Mouse (Mus musculus): ENCODE measurements around the gene Hspb1. TPM values are rescaled to one million over a fixed set of nuclear protein-coding genes. Genes with fewer than 3 reads are reported as not detected.

The Hspb1 gene
- polyA plus RNA-seq, 1 experiment, result 638 TPM

DNA sequence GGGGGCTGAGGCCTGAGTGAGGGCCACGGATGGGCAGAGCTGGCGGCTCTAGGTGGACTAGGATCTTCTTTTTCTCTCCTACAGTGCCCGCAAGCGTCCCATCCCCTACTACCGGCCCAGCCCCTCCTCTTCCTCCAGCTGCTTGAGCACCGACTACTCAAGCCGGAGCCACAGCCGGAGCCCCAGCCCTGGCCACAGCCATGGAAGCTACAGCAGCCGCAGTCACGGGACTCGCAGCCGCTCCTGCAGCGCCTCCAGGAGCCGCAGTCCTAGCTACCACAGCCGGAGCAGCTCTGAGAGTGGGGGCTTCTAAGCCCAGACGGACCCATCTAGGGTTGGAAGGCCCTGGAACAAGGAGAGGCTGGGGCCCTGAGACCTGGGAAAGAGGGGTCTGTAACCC, 14.7 kb upstream of the Hspb1 start:
- H3K36me3 ChIP-seq (ENCODE audit: control insufficient read depth, insufficient read depth), result no peaks in the 10 kb centered on the region
- H3K4me3 ChIP-seq (ENCODE audit: insufficient read depth, poor library complexity, severe bottlenecking), result no peak overlapping the region
- TF ChIP-seq FOSL1 (IDR thresholded peaks at IDR 0.05; ENCODE audit: insufficient read depth, low read length, poor library complexity, severe bottlenecking) (no peak), MAX (IDR thresholded peaks at IDR 0.05) (no peak), MYOD1 (IDR thresholded peaks at IDR 0.05; ENCODE audit: control insufficient read depth, insufficient read length, low read depth) (no peak), CTCF (IDR thresholded peaks at IDR 0.05; ENCODE audit: control insufficient read depth, insufficient read depth, insufficient read length) (no peak), CEBPB (IDR thresholded peaks at IDR 0.05; ENCODE audit: low read depth) (no peak), USF1 (IDR thresholded peaks at IDR 0.05; ENCODE audit: low read depth) (no peak), MYOG (IDR thresholded peaks at IDR 0.05; ENCODE audit: control insufficient read depth, extremely low read depth, insufficient read length) (no peak)
- H3ac ChIP-seq (ENCODE audit: control insufficient read depth, insufficient read length, low read depth), result no peak overlapping the region
- H3K79me2 ChIP-seq (ENCODE audit: control insufficient read depth, insufficient read depth), result no peaks in the 10 kb centered on the region
- H3K79me3 ChIP-seq (ENCODE audit: low read depth), result no peaks in the 10 kb centered on the region
- H3K27me3 ChIP-seq (ENCODE audit: control insufficient read depth, insufficient read depth, insufficient read length), result peaks cover 6% of the 10 kb centered on the region

DNA sequence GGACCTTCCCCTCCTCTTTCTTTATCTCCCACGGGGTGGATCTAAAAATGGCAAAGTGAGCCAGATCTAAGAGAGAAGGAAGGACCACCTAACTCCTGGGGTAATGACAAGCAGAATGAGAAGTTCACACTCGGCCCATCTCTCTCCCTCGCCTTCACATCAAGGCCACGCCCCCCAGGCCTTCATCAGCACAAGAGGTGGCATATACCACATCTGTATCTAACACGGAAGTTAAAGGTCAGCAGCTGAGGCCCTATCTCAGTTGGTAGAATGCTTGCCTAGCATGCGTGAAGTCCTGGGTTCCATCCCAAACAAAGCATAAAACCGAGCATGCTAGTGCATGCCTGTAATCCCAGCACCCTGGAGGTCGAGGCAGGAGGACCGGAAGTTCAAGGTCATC, 14.0 kb upstream of the Hspb1 start:
- TF ChIP-seq CTCF (IDR thresholded peaks at IDR 0.05; ENCODE audit: control insufficient read depth, insufficient read depth, insufficient read length), result no peak
- no peak for TF ChIP-seq MYOG (IDR thresholded peaks at IDR 0.05; ENCODE audit: control insufficient read depth, extremely low read depth, insufficient read length)
- no peak for TF ChIP-seq MYOD1 (IDR thresholded peaks at IDR 0.05; ENCODE audit: control insufficient read depth, insufficient read length, low read depth)
- TF ChIP-seq FOSL1 (IDR thresholded peaks at IDR 0.05; ENCODE audit: insufficient read depth, low read length, poor library complexity, severe bottlenecking), result no peak
- no peak overlapping the region for H3ac ChIP-seq (ENCODE audit: control insufficient read depth, insufficient read length, low read depth)
- no peaks in the 10 kb centered on the region for H3K27me3 ChIP-seq (ENCODE audit: control insufficient read depth, insufficient read depth, insufficient read length)
- H3K79me3 ChIP-seq (ENCODE audit: low read depth), result no peaks in the 10 kb centered on the region
- no peak overlapping the region for H3K4me3 ChIP-seq (ENCODE audit: insufficient read depth, poor library complexity, severe bottlenecking)
- H3K36me3 ChIP-seq (ENCODE audit: control insufficient read depth, insufficient read depth), result no peaks in the 10 kb centered on the region
- no peaks in the 10 kb centered on the region for H3K79me2 ChIP-seq (ENCODE audit: control insufficient read depth, insufficient read depth)

DNA sequence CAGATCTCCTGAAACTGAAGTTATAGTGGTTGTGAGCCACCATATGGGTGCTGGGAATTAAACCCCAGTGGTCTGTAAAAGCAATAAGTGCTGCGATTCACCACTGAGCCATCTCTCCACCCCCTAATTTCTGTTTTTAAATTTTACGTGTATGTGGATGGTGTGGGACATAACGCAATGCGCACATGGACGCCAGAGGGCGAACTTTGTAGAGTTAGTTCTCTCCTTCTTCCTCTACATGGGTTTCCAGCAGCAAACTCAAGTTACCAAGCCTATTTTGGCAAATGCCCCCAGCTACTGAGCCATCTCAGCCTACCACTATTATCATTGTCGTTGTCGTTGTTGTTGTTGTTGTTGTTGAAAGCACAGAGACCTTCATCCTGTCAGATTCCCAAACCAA, 10.5 kb upstream of the Hspb1 start:
- TF ChIP-seq CEBPB (IDR thresholded peaks at IDR 0.05; ENCODE audit: low read depth) (peak; percentile 11), MYOD1 (IDR thresholded peaks at IDR 0.05; ENCODE audit: control insufficient read depth, insufficient read length, low read depth) (no peak), USF1 (IDR thresholded peaks at IDR 0.05; ENCODE audit: low read depth) (no peak), CTCF (IDR thresholded peaks at IDR 0.05; ENCODE audit: control insufficient read depth, insufficient read depth, insufficient read length) (peak; percentile 22), FOSL1 (IDR thresholded peaks at IDR 0.05; ENCODE audit: insufficient read depth, low read length, poor library complexity, severe bottlenecking) (no peak), MAX (IDR thresholded peaks at IDR 0.05) (no peak), MYOG (IDR thresholded peaks at IDR 0.05; ENCODE audit: control insufficient read depth, extremely low read depth, insufficient read length) (no peak)
- no peaks in the 10 kb centered on the region for H3K27me3 ChIP-seq (ENCODE audit: control insufficient read depth, insufficient read depth, insufficient read length)
- H3K4me3 ChIP-seq (ENCODE audit: insufficient read depth, poor library complexity, severe bottlenecking), result no peak overlapping the region

DNA sequence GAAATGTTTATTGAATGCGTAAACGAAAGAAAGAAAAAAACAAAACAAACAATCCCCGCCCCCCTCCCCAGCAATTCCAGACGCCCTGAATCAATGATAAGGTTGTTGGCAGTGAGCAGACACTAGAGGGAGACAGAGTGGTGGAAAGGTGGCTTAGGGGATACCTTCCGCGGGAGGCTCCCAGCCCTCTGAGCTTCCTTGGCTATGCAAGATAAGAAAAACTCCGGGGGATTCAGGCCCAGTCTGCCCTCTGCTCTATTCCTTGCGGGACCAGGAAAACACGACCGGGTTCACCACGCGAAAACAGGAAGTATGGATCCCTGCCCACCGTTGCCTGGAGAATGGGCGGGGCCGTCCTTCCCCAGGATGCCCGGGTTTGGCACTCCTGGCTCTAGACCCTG, 9.9 kb upstream of the Hspb1 start:
- H3K79me2 ChIP-seq (ENCODE audit: control insufficient read depth, insufficient read depth), result no peaks in the 10 kb centered on the region
- no peaks in the 10 kb centered on the region for H3K36me3 ChIP-seq (ENCODE audit: control insufficient read depth, insufficient read depth)
- no peaks in the 10 kb centered on the region for H3K79me3 ChIP-seq (ENCODE audit: low read depth)
- TF ChIP-seq MYOG (IDR thresholded peaks at IDR 0.05; ENCODE audit: control insufficient read depth, extremely low read depth, insufficient read length), result no peak
- no peak for TF ChIP-seq USF1 (IDR thresholded peaks at IDR 0.05; ENCODE audit: low read depth)
- TF ChIP-seq CTCF (IDR thresholded peaks at IDR 0.05; ENCODE audit: control insufficient read depth, insufficient read depth, insufficient read length), result peak; percentile 56
- H3K4me3 ChIP-seq (ENCODE audit: insufficient read depth, poor library complexity, severe bottlenecking), result peak overlapping the region; percentile 25
- H3K27me3 ChIP-seq (ENCODE audit: control insufficient read depth, insufficient read depth, insufficient read length), result no peaks in the 10 kb centered on the region
- H3ac ChIP-seq (ENCODE audit: control insufficient read depth, insufficient read length, low read depth), result peak overlapping the region; percentile 57

More for the DNA sequence above, 10.5 kb upstream of the Hspb1 start:
- Histone ChIP-seq H3K36me3 (ENCODE audit: control insufficient read depth, insufficient read depth) (no peaks in the 10 kb centered on the region), H3K79me3 (ENCODE audit: low read depth) (no peaks in the 10 kb centered on the region), H3K79me2 (ENCODE audit: control insufficient read depth, insufficient read depth) (no peaks in the 10 kb centered on the region), H3ac (ENCODE audit: control insufficient read depth, insufficient read length, low read depth) (no peak overlapping the region)

DNA sequence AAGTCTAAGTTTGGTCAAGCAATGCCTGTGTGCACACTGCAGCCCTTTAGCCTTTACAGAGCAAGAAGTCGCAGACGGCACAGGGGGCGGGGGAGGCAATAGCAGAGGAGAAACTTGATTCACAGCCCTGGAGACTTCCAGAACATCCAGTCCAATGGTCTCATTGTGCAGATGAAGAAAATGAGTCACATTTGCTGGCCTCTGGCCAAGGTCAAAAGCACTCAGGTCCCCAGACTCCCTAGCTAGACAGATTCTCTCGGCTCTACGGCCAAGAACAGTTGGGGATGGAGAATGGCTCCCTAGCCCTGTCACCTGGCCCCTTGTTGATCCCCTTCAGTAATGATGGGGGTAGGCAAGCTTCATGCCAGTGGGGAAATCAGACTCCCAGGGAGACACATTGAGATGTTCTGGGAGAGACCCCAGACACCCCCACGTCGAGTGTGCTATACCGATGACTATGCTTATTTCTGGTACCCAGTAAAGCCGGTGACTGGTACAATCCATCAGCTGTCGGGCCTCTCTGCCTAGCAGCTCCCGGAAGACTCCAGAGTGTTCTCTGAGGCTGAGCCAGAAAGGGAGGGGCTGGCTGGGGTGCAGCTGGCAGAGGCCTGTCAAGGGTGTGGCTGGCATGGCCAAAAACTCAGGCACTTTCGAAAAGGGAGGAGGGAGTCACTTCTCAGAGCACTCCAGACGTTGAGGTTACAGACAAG, 8.1 kb upstream of the Hspb1 start:
- H3K79me3 ChIP-seq (ENCODE audit: low read depth), result no peaks in the 10 kb centered on the region
- TF ChIP-seq MYOD1 (IDR thresholded peaks at IDR 0.05; ENCODE audit: control insufficient read depth, insufficient read length, low read depth), result peak; percentile 77
- no peak for TF ChIP-seq CTCF (IDR thresholded peaks at IDR 0.05; ENCODE audit: control insufficient read depth, insufficient read depth, insufficient read length)
- TF ChIP-seq USF1 (IDR thresholded peaks at IDR 0.05; ENCODE audit: low read depth), result no peak
- no peak for TF ChIP-seq MAX (IDR thresholded peaks at IDR 0.05)
- TF ChIP-seq CEBPB (IDR thresholded peaks at IDR 0.05; ENCODE audit: low read depth), result no peak
- TF ChIP-seq MYOG (IDR thresholded peaks at IDR 0.05; ENCODE audit: control insufficient read depth, extremely low read depth, insufficient read length), result no peak
- no peaks in the 10 kb centered on the region for H3K36me3 ChIP-seq (ENCODE audit: control insufficient read depth, insufficient read depth)
- peak overlapping the region; percentile 19 for H3ac ChIP-seq (ENCODE audit: control insufficient read depth, insufficient read length, low read depth)
- H3K79me2 ChIP-seq (ENCODE audit: control insufficient read depth, insufficient read depth), result no peaks in the 10 kb centered on the region
- H3K27me3 ChIP-seq (ENCODE audit: control insufficient read depth, insufficient read depth, insufficient read length), result no peaks in the 10 kb centered on the region
- H3K4me3 ChIP-seq (ENCODE audit: insufficient read depth, poor library complexity, severe bottlenecking), result no peak overlapping the region

DNA sequence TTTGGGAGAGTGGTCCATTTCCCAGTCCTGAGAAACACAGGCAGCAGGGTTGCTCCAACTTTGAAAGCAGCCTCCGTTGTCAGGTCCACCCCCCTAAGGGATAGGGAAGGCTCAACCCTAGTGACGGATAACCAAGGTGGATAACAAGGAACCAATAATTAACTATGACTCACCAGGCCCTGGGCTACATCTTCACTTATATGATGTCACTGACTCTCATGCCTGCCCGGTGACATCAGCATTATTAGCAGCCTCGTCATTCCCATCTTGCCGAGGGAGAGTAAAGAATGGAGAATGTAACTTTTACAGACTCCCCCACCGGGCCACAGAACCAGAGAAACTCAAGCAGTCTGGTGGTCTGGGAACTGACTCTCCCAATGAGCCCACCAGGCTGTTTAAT, 3.1 kb upstream of the Hspb1 start:
- TF ChIP-seq FOSL1 (IDR thresholded peaks at IDR 0.05; ENCODE audit: insufficient read depth, low read length, poor library complexity, severe bottlenecking) (peak; percentile 36), USF1 (IDR thresholded peaks at IDR 0.05; ENCODE audit: low read depth) (no peak), MAX (IDR thresholded peaks at IDR 0.05) (no peak), CTCF (IDR thresholded peaks at IDR 0.05; ENCODE audit: control insufficient read depth, insufficient read depth, insufficient read length) (no peak), CEBPB (IDR thresholded peaks at IDR 0.05; ENCODE audit: low read depth) (no peak)
- Histone ChIP-seq H3K36me3 (ENCODE audit: control insufficient read depth, insufficient read depth) (no peaks in the 10 kb centered on the region), H3K27me3 (ENCODE audit: control insufficient read depth, insufficient read depth, insufficient read length) (no peaks in the 10 kb centered on the region)

More for the DNA sequence above, 3.1 kb upstream of the Hspb1 start:
- Histone ChIP-seq H3K4me3 (ENCODE audit: insufficient read depth, poor library complexity, severe bottlenecking) (no peak overlapping the region), H3K79me2 (ENCODE audit: control insufficient read depth, insufficient read depth) (peaks cover 11% of the 10 kb centered on the region), H3K79me3 (ENCODE audit: low read depth) (peaks cover 7% of the 10 kb centered on the region), H3ac (ENCODE audit: control insufficient read depth, insufficient read length, low read depth) (no peak overlapping the region)
